Mouse (Mus musculus): ENCODE results near the gene Gtf2f2. TPM values are rescaled to one million over a fixed set of nuclear protein-coding genes. Genes with fewer than 3 reads are reported as not detected.
"Not testable (repeated sequence)": the region's sequence is repeated elsewhere in the genome, so short reads cannot be mapped to it uniquely, and the experiment has no call there.

Gene Gtf2f2
- total RNA-seq, 2 experiments from 2014 or later = 13.5 to 16.2 TPM

- intact Hi-C loops (cut with DNase I) = no loop called here
- DNase-seq (ENCODE audit: low spot score in 2 of 2) = no peak
These were observed 73.0 kb downstream of the Gtf2f2 start for GRCm38 (mm10) chr14:75937714-75938113.

DNA sequence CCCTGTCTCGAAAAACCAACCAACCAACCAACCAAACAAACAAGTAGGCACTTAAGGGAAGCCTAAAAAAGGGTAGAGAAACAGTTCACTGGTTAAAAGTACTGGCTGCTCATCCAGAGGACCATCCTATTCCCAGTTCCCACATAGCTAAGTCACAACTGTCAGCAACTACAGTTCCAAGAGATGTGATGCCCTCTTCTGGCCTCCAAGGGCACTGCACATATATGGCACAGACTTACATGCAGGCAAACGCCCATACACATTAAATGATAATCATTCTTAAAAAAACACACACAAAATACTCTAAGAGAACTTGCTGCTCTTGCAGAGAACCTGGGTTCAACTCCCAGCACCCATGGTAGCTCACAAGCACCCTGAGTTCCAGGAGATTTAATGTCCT is 76.3 kb downstream of the Gtf2f2 start:
- no peak for DNase-seq (ENCODE audit: low spot score in 2 of 2)
- intact Hi-C loops (cut with DNase I) = no loop called here

- no peak for DNase-seq (ENCODE audit: low spot score in 2 of 2)
- intact Hi-C loops (cut with DNase I) = no loop called here
These were observed 79.4 kb downstream of the Gtf2f2 start for GRCm38 (mm10) chr14:75931266-75931665.

- intact Hi-C loops (cut with DNase I) = loop anchor here (1.0 kb wide), 1 partner anchor 13 kb away; no protein-coding TSS in a partner anchor
- not testable (repeated sequence) for DNase-seq (ENCODE audit: low spot score in 2 of 2)
These were observed 81.0 kb downstream of the Gtf2f2 start for GRCm38 (mm10) chr14:75929713-75930112.

DNA sequence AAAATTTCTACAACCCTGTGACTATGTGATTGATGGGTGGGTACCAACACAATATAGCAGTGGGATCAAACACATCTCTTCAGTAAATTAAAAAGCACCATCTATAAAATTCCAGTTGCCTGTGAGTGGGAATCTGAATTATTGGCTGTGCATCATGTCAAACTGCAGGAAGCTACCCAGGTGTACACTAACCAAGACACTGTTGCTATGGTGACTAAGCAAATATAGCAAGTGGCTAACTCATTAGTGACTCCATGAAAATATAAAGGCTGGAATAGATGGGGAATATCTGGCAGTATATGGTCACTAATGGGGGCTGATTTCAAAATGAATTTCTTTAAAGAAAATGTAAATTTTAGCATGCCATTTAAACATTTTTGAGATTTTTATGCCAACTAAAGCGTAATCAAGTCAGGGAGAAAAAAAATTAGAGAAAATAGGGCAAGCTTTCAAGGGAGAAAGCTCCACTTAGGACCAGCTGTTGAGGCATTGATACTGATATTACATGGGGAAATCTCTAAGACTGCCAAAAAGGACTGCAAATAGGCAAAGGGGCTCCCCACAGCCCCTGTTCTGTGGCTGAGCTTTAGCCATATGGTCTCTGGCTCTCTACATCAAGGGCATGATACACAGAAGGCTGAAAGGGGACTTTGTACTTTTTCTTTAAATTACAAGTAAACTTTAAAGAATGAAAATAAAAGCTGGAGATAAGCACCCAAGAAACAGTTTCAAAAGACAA is 87.2 kb downstream of the Gtf2f2 start:
- intact Hi-C loops (cut with DNase I) = no loop called here
- DNase-seq (ENCODE audit: low spot score in 2 of 2) = no peak

- intact Hi-C loops (cut with DNase I) = no loop called here
- no peak for DNase-seq (ENCODE audit: low spot score in 2 of 2)
These were observed 98.0 kb downstream of the Gtf2f2 start for GRCm38 (mm10) chr14:75912665-75913064.

- DNase-seq (ENCODE audit: low spot score in 2 of 2) = peak in 1 of 2 experiments; percentile 62
- intact Hi-C loops (cut with DNase I) = no loop called here
These were observed 98.7 kb downstream of the Gtf2f2 start for GRCm38 (mm10) chr14:75911968-75912367.

- DNase-seq (ENCODE audit: low spot score in 2 of 2) = no peak
- intact Hi-C loops (cut with DNase I) = no loop called here
These were observed 103.7 kb downstream of the Gtf2f2 start for GRCm38 (mm10) chr14:75906931-75907330.

- intact Hi-C loops (cut with DNase I) = no loop called here
- DNase-seq (ENCODE audit: low spot score in 2 of 2) = no peak
These were observed 105.7 kb downstream of the Gtf2f2 start for GRCm38 (mm10) chr14:75904972-75905371.

GRCm38 (mm10) chr14:75903131-75903530 is 107.5 kb downstream of the Gtf2f2 start:
- intact Hi-C loops (cut with DNase I) = no loop called here
- DNase-seq (ENCODE audit: low spot score in 2 of 2) = no peak

GRCm38 (mm10) chr14:75902013-75902412 is 108.7 kb downstream of the Gtf2f2 start:
- intact Hi-C loops (cut with DNase I) = no loop called here

GRCm38 (mm10) chr14:75900793-75901499 is 109.7 kb downstream of the Gtf2f2 start:
- peak in 1 of 2 experiments; percentile 25 for DNase-seq (ENCODE audit: low spot score in 2 of 2)
- intact Hi-C loops (cut with DNase I) = loop anchor here (2.0 kb wide), 1 partner anchor 62 kb away; no protein-coding TSS in a partner anchor

More at GRCm38 (mm10) chr14:75902013-75902412, 108.7 kb downstream of the Gtf2f2 start:
- no peak for DNase-seq (ENCODE audit: low spot score in 2 of 2)

- DNase-seq (ENCODE audit: low spot score in 2 of 2) = peak; percentile 85 to 95
- intact Hi-C loops (cut with DNase I) = loop anchor here (5.0 kb wide), 1 partner anchor 178 kb away; no protein-coding TSS in a partner anchor
These were observed 111.1 kb downstream of the Gtf2f2 start for GRCm38 (mm10) chr14:75899566-75899965.

- DNase-seq (ENCODE audit: low spot score in 2 of 2) = peak; percentile 82 to 98
- intact Hi-C loops (cut with DNase I) = loop anchor here (5.0 kb wide), 1 partner anchor 70 kb away; no protein-coding TSS in a partner anchor
These were observed 118.5 kb downstream of the Gtf2f2 start for GRCm38 (mm10) chr14:75892118-75892517.

- DNase-seq (ENCODE audit: low spot score in 2 of 2) = no peak
- intact Hi-C loops (cut with DNase I) = no loop called here
These were observed 126.8 kb downstream of the Gtf2f2 start for GRCm38 (mm10) chr14:75883873-75884272.

DNA sequence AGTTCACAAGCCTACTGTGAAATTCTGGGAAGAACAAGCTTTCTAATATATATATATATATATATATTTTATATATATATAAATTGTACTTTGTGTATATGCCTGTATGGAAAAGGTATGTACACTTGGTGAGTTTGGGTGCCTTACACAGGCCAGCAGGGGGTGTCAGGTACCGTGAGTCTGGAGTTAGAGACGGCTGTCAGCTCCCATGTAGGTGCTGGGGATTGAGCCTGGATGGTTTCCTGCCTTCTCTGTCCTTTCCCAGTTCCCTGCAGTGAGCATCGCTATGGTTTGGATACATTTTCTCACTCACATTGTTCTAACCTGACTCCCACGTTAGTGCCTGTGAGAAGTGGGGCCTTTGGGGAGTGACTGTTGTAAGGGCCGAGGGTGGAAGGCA is 127.3 kb downstream of the Gtf2f2 start:
- no peak for DNase-seq (ENCODE audit: low spot score in 2 of 2)
- intact Hi-C loops (cut with DNase I) = no loop called here

DNA sequence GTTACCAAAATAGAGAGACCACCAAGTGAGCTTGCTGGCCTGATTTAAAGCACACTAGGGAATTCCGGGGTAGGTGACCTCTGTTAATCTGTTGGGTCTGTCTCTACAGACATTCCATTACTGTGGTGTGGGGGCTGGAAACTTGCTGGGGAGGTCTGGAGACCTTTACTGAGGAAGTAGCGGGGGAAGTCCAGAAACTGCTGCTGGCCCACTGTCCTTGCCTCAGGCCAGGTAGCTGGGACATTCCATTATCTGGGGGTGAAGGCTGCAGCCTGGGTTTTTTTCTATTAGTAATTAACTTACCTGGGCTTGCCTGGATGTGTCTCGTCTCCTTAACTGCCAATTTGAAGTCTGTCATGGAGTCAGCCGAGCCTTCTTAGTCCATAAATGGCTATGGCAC is 128.8 kb downstream of the Gtf2f2 start:
- intact Hi-C loops (cut with DNase I) = no loop called here
- DNase-seq (ENCODE audit: low spot score in 2 of 2) = no peak

DNA sequence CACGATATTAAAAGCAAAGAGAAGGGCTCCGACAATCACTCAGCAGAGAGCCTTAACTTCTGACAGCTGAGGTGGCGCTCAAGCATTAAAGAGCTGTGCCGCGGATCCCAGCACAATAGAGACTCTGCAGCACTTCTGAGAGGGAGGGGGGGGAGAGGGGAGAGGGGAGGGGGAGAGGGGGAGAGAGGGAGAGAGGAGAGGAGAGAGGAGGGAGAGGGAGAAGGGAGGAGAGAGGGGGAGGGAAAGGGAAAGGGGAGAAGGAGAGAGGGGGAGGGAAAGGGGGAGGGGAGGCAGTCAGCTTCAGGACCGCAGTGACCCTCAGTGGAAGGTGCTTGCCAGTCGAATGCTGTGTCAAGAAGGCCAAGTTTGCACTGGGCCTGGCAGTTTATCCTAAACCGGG is 131.7 kb downstream of the Gtf2f2 start:
- intact Hi-C loops (cut with DNase I) = no loop called here
- DNase-seq (ENCODE audit: low spot score in 2 of 2) = no peak

DNA sequence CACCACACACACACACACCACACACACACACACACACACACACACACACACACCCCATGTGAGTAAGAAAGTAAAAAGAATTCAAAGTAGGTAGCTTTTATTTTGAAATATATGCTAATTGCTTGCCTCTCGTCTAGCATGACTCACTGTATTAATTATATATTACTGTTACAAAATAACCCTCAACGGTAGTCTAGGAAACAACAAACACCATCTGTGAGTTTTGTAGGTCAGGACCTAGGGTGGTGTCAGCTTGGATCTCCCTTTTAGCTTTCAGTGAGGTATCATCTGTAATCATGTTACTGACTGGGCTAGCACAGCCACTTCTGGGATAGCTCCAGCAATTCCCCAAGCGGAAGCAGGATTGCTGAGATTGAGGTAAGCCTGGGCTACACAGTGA is 133.4 kb downstream of the Gtf2f2 start:
- intact Hi-C loops (cut with DNase I) = no loop called here
- no peak for DNase-seq (ENCODE audit: low spot score in 2 of 2)

GRCm38 (mm10) chr14:75876320-75877043 is 134.2 kb downstream of the Gtf2f2 start:
- peak; percentile 87 to 92 for DNase-seq (ENCODE audit: low spot score in 2 of 2)
- intact Hi-C loops (cut with DNase I) = loop anchor here (1.0 kb wide), 2 partner anchors 86 to 201 kb away; no protein-coding TSS in a partner anchor
